ENCODE assay signal across 18 mouse cellular contexts in the genomic region with DNA sequence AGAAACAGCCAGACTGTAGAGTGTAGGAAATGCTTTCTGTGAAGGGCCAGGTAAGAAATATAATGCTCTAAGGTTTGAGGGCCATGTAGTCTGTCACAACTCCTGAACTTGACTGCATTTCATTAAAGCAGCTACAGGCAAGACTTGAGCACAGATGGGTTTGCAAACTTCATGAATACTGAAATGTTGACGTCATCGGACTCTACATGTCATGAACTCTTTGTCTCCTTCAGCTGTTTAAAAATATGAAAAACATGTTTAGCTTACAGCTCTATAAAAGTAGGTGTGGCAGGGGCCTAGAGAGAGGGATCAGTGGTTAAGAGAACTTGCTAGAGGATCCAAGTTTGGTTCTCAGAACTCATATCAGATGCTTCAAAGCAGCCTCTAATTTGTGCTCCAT.
DNase-seq lines count a peak whose midpoint lies in the region; ATAC-seq and TF ChIP-seq lines count a peak whose summit lies in the region.
"Had no signal": no experiment of that assay in that cellular context is flagged by ENCODE, and none has a peak within 500 bp of the region (broad histone marks: within the 10 kb centered on the region; RNA-seq: fewer than 3 reads in every experiment).

No protein-coding gene starts in this region.

- intact Hi-C loops in heart, postnatal 25 days (cut with DNase I) = loop anchor here (2.0 to 5.0 kb wide), 3 partner anchors 36 to 55 kb away; no protein-coding TSS in a partner anchor

- H3K27me3 ChIP-seq in heart, embryonic 13.5 days (replicated peaks) = no peaks in the 10 kb centered on the region
- no peaks in the 10 kb centered on the region for H3K27me3 ChIP-seq in lung, embryonic 14.5 days (ENCODE audit: insufficient read depth, low read length)
- 0 out of 2 replicates have a peak, but pooled peaks cover 2% of the 10 kb centered on the region for H3K27me3 ChIP-seq in embryonic facial prominence, embryonic 15.5 days
- no peaks in the 10 kb centered on the region for H3K27me3 ChIP-seq in stomach, embryonic 15.5 days (replicated peaks)
- H3K27me3 ChIP-seq: hindbrain, embryonic 12.5 days; neural tube, embryonic 15.5 days; Patski had no signal

- H3K9ac ChIP-seq in heart, embryonic 13.5 days = no peak overlapping the region
- no peak overlapping the region for H3K9ac ChIP-seq in lung, embryonic 14.5 days
- H3K9ac ChIP-seq in embryonic facial prominence, embryonic 15.5 days = no peak overlapping the region
- H3K9ac ChIP-seq in stomach, embryonic 15.5 days = no peak overlapping the region
- H3K9ac ChIP-seq: embryonic facial prominence, embryonic 12.5 days; forebrain, postnatal 0 days; hindbrain, embryonic 12.5 days; neural tube, embryonic 15.5 days had no signal

- H3K36me3 ChIP-seq in heart, embryonic 13.5 days = no peaks in the 10 kb centered on the region
- H3K36me3 ChIP-seq in lung, embryonic 14.5 days (ENCODE audit: insufficient read depth) = no peaks in the 10 kb centered on the region
- no peaks in the 10 kb centered on the region for H3K36me3 ChIP-seq in embryonic facial prominence, embryonic 15.5 days
- no peaks in the 10 kb centered on the region for H3K36me3 ChIP-seq in stomach, embryonic 15.5 days
- H3K36me3 ChIP-seq: embryonic facial prominence, embryonic 12.5 days; hindbrain, embryonic 12.5 days; midbrain, embryonic 10.5 days; neural tube, embryonic 15.5 days had no signal

- WGBS in heart, embryonic 13.5 days = 69% methylated on average over 2 of the region's 2 CpGs
- WGBS in lung, embryonic 14.5 days = 43% methylated on average over 2 of the region's 2 CpGs
- WGBS in embryonic facial prominence, embryonic 15.5 days = 44% methylated on average over 2 of the region's 2 CpGs
- 53% methylated on average over 2 of the region's 2 CpGs for WGBS in stomach, embryonic 15.5 days

- no peak for TF ChIP-seq CTCF in lung, embryonic 14.5 days (IDR thresholded peaks at IDR 0.05; ENCODE audit: low read depth)

- peak overlapping the region; percentile 70 for H3K27ac ChIP-seq in heart, embryonic 13.5 days (replicated peaks)
- H3K27ac ChIP-seq in lung, embryonic 14.5 days (ENCODE audit: low read depth) = peak overlapping the region; percentile 80
- H3K27ac ChIP-seq in embryonic facial prominence, embryonic 15.5 days (replicated peaks) = peak overlapping the region; percentile 22; the same call in 1 of the 2 replicates
- peak overlapping the region; percentile 73; the same call in 1 of the 2 replicates for H3K27ac ChIP-seq in stomach, embryonic 15.5 days
- H3K27ac ChIP-seq: embryonic facial prominence, embryonic 12.5 days; hindbrain, embryonic 12.5 days; midbrain, embryonic 10.5 days; neural tube, embryonic 15.5 days had no signal

- no peak overlapping the region; the same call in 1 of the 2 replicates for H3K4me2 ChIP-seq in heart, embryonic 13.5 days
- peak overlapping the region; percentile 16; the same call in 1 of the 2 replicates for H3K4me2 ChIP-seq in lung, embryonic 14.5 days
- no peak overlapping the region for H3K4me2 ChIP-seq in embryonic facial prominence, embryonic 15.5 days (replicated peaks)
- no peak overlapping the region for H3K4me2 ChIP-seq in stomach, embryonic 15.5 days
- H3K4me2 ChIP-seq: embryonic facial prominence, embryonic 12.5 days; hindbrain, embryonic 12.5 days; neural tube, embryonic 15.5 days had no signal

- peaks cover 56% of the 10 kb centered on the region for H3K4me1 ChIP-seq in heart, embryonic 13.5 days
- H3K4me1 ChIP-seq in lung, embryonic 14.5 days (ENCODE audit: insufficient read depth) = peaks cover 18% of the 10 kb centered on the region
- H3K4me1 ChIP-seq in embryonic facial prominence, embryonic 15.5 days = peaks cover 15% of the 10 kb centered on the region; the same call in 1 of the 2 replicates
- H3K4me1 ChIP-seq in stomach, embryonic 15.5 days = peaks cover 10% of the 10 kb centered on the region

- DNase-seq in heart, postnatal 25 days (ENCODE audit: low spot score) = no peak
- peak; percentile 56 for DNase-seq in lung, embryonic 14.5 days
- no peak for DNase-seq in lung, postnatal 25 days (ENCODE audit: low spot score)
- no peak for DNase-seq in left cerebral cortex, adult 8-10 months (ENCODE audit: low spot score in 2 of 2)
- DNase-seq: cerebellum, adult 2 months; forebrain, postnatal 0 days; right cerebral cortex, postnatal 25 days; thymus, postnatal 4 days had no signal

- H3K9me3 ChIP-seq in heart, embryonic 13.5 days = no peaks in the 10 kb centered on the region
- no peaks in the 10 kb centered on the region for H3K9me3 ChIP-seq in lung, embryonic 14.5 days (ENCODE audit: low read depth, low read length)
- no peaks in the 10 kb centered on the region for H3K9me3 ChIP-seq in embryonic facial prominence, embryonic 15.5 days (replicated peaks)
- no peaks in the 10 kb centered on the region for H3K9me3 ChIP-seq in stomach, embryonic 15.5 days
- H3K9me3 ChIP-seq: embryonic facial prominence, embryonic 12.5 days; midbrain, embryonic 10.5 days; neural tube, embryonic 15.5 days had no signal

- H3K4me3 ChIP-seq in heart, embryonic 13.5 days = no peak overlapping the region
- no peak overlapping the region for H3K4me3 ChIP-seq in lung, embryonic 14.5 days (ENCODE audit: low read depth, low read length)
- no peak overlapping the region for H3K4me3 ChIP-seq in embryonic facial prominence, embryonic 15.5 days (replicated peaks)
- H3K4me3 ChIP-seq in stomach, embryonic 15.5 days (replicated peaks) = no peak overlapping the region
- H3K4me3 ChIP-seq: embryonic facial prominence, embryonic 12.5 days; hindbrain, embryonic 12.5 days; midbrain, embryonic 10.5 days; neural tube, embryonic 15.5 days had no signal

- ATAC-seq in heart, embryonic 13.5 days (ENCODE audit: extremely low read depth, insufficient number of reproducible peaks, low FRiP score, low TSS enrichment) = no peak
- no peak for ATAC-seq in lung, embryonic 14.5 days (ENCODE audit: insufficient read depth)
- ATAC-seq in embryonic facial prominence, embryonic 15.5 days (ENCODE audit: insufficient number of reproducible peaks, low FRiP score, low TSS enrichment, low read depth) = no peak
- ATAC-seq in stomach, embryonic 15.5 days (ENCODE audit: insufficient read depth, low FRiP score, low read depth) = no peak
- ATAC-seq: activated CD4-positive, CD25-positive, alpha-beta regulatory T cell, adult 4 months; forebrain, postnatal 0 days; inflammation-experienced regulatory T-cells, adult 6 months had no signal

Comparison
In these comparisons a context has a peak if more than half of its experiments do, and no peak if none do; other contexts are left out.
1. H3K27ac ChIP-seq: peak in every context shown above with its lines; median percentile 80 in lung, embryonic 14.5 days; 73 in stomach, embryonic 15.5 days; 70 in heart, embryonic 13.5 days; 22 in embryonic facial prominence, embryonic 15.5 days.